Mouse (Mus musculus) erythroblast, embryonic 14.5 days (primary cell): ENCODE results near the gene Tcta.

Experiments used
- GATA1 ChIP-seq: IDR thresholded peaks from 2 replicates; pipeline ENCODE4 v1.6.1; 2012; ENCODE audit warnings: low read length, inconsistent platforms, mixed read lengths
- TAL1 ChIP-seq: IDR thresholded peaks from 3 replicates; pipeline ENCODE4 v1.6.1; 2012; ENCODE audit warnings: low read length, inconsistent platforms, mixed read lengths

- TF ChIP-seq TAL1 = no peak
- no peak for TF ChIP-seq GATA1
Measured at GRCm38 (mm10) chr9:108304716-108305115, 1.2 kb downstream of the Tcta start.
